Mouse (Mus musculus): ENCODE measurements at regions not wholly inside any gene's neighbourhood (a gene's known extent, or its start where the extent isn't known, plus 50 kb on each side); places are given as distances from the start of the nearest gene placed in this dataset.

- TF ChIP-seq CTCF (IDR thresholded peaks at IDR 0.05; ENCODE audit: low read depth) (no peak), EP300 (optimal IDR thresholded peaks at IDR 0.05) (no peak)
These were observed 724.0 kb downstream of the Poteg start for GRCm38 (mm10) chr8:28171456-28171855.

Data from stomach, postnatal 0 days (tissue).